Mouse (Mus musculus) cerebellum, adult 11 months (tissue): Measurements from ENCODE around the gene Tmem8.

ENCODE experiments used
- DNase-seq: peaks from one replicate; pipeline ENCODE4 v3.0.0; 2022

Tmem8 gene

DNA sequence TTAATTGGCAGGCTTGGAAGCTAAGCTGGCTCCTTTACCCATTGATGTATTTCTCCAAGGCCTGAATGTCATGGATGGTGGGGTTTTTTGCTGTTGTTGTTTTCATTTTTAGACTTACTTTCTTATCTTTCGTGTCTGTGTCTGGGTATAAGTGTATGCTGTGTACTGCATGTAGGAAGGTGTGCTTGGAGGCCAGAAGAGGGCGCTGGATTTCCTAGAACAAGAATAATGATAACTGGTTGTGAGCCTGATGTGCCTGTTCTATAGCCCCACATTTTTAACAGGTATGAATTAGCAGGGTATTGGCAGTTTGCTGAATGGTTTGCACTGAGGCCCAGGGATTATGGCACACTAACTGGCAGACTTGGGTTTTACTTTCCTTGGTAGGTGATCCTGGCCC, 36.0 kb downstream of the Tmem8 start:
- no peak for DNase-seq

GRCm38 (mm10) chr17:26151886-26152630, 39.0 kb downstream of the Tmem8 start:
- no peak for DNase-seq

GRCm38 (mm10) chr17:26162736-26163135, 49.6 kb downstream of the Tmem8 start:
- no peak for DNase-seq

DNA sequence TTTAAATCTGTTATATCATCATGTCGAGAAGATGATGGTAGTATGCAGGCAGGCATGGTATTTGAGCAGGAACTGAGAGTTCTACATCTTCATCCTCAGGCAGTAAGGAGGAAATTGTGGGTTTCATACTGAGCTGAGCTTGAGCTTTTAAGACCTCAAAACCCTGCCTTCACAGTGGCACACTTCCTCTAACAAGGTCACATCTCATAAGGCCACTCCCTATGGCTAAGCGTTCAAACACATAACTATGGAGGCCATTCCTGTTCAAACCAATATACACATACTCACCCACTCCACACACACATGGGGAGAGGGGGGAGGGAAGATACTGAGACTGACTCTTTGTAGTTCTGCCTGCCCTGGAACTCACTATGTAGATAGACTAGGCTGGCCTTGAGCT, 54.9 kb downstream of the Tmem8 start:
- DNase-seq = no peak
